Mouse (Mus musculus) layer of hippocampus, postnatal 10 days (tissue): ENCODE measurements at regions not wholly inside any gene's neighbourhood (a gene's known extent, or its start where the extent isn't known, plus 50 kb on each side); places are given as distances from the start of the nearest gene placed in this dataset.
"Not testable (repeated sequence)": the region's sequence is repeated elsewhere in the genome, so short reads cannot be mapped to it uniquely, and the experiment has no call there.

Experiments
- DNase-seq, 2 experiments: peaks; one replicate each; pipeline ENCODE4 v3.0.0; 2021; ENCODE audit warnings: low spot score in 2 of 2

GRCm38 (mm10) chr10:111354607-111355006 lies 56.1 kb downstream of the Bbs10 start:
- DNase-seq, result no peak

GRCm38 (mm10) chr10:111358340-111358739 lies 59.9 kb downstream of the Bbs10 start:
- DNase-seq, result not testable (repeated sequence)

GRCm38 (mm10) chr10:111361749-111362435 lies 63.4 kb downstream of the Bbs10 start:
- DNase-seq, result no peak

- no peak for DNase-seq
Measured at GRCm38 (mm10) chr10:111363729-111364617, 65.5 kb downstream of the Bbs10 start.

GRCm38 (mm10) chr10:111365011-111365410 lies 66.5 kb downstream of the Bbs10 start:
- DNase-seq, result no peak

- not testable (repeated sequence) for DNase-seq
Measured at GRCm38 (mm10) chr10:111369046-111369445, 70.6 kb downstream of the Bbs10 start.

GRCm38 (mm10) chr10:111378047-111378618 lies 79.7 kb downstream of the Bbs10 start:
- no peak for DNase-seq

GRCm38 (mm10) chr10:111381689-111382088 lies 83.2 kb downstream of the Bbs10 start:
- DNase-seq, result peak; percentile 41 to 50

- peak; percentile 10 to 24 for DNase-seq
Measured at GRCm38 (mm10) chr10:111382206-111382930, 83.9 kb downstream of the Bbs10 start.

GRCm38 (mm10) chr10:111385561-111385960 lies 87.1 kb downstream of the Bbs10 start:
- DNase-seq, result no peak

- DNase-seq, result no peak
Measured at GRCm38 (mm10) chr10:111387869-111388538, 85.0 kb upstream of the Nap1l1 start.

GRCm38 (mm10) chr10:111388545-111389320 lies 84.3 kb upstream of the Nap1l1 start:
- DNase-seq, result no peak

- peak; percentile 59 to 69 for DNase-seq
Measured at GRCm38 (mm10) chr10:111389890-111390289, 83.1 kb upstream of the Nap1l1 start.

GRCm38 (mm10) chr10:111394421-111394820 lies 78.6 kb upstream of the Nap1l1 start:
- DNase-seq, result no peak

- no peak for DNase-seq
Measured at GRCm38 (mm10) chr10:111405071-111405470, 68.0 kb upstream of the Nap1l1 start.

- no peak for DNase-seq
Measured at GRCm38 (mm10) chr10:111408887-111409286, 64.1 kb upstream of the Nap1l1 start.

GRCm38 (mm10) chr10:111409497-111409896 lies 63.5 kb upstream of the Nap1l1 start:
- no peak for DNase-seq

GRCm38 (mm10) chr10:111410121-111410520 lies 62.9 kb upstream of the Nap1l1 start:
- no peak for DNase-seq

- no peak for DNase-seq
Measured at GRCm38 (mm10) chr10:111411533-111411932, 61.5 kb upstream of the Nap1l1 start.

GRCm38 (mm10) chr10:111416611-111417130 lies 56.4 kb upstream of the Nap1l1 start:
- no peak for DNase-seq
